ENCODE assay signal across 8 mouse cellular contexts in genomic region chrX:52453445-52454182, GRCm38 (mm10).
A peak's percentile ranks its signal among the peaks of the same experiment; 100 is the strongest.
DNase-seq lines count a peak whose midpoint lies in the region; ATAC-seq and TF ChIP-seq lines count a peak whose summit lies in the region.

No protein-coding gene starts in this region.

- peaks cover 2% of the 10 kb centered on the region; the same call in 1 of the 2 replicates for H3K27me3 ChIP-seq in forebrain, embryonic 11.5 days (ENCODE audit: control insufficient read depth, insufficient read depth, low read length)
- H3K27me3 ChIP-seq in heart, postnatal 0 days (ENCODE audit: control insufficient read depth, insufficient read depth, low read length): no peaks in the 10 kb centered on the region
- H3K27me3 ChIP-seq in thymus, adult 2 months (ENCODE audit: control insufficient read depth, insufficient read depth, low read length): no peaks in the 10 kb centered on the region

- H3K9me3 ChIP-seq in forebrain, embryonic 11.5 days (ENCODE audit: control insufficient read depth, low read length): no peaks in the 10 kb centered on the region
- no peaks in the 10 kb centered on the region for H3K9me3 ChIP-seq in heart, postnatal 0 days (replicated peaks; ENCODE audit: control insufficient read depth, low read length)

- H3K36me3 ChIP-seq in forebrain, embryonic 11.5 days (ENCODE audit: control insufficient read depth, insufficient read depth, low read length): no peaks in the 10 kb centered on the region
- H3K36me3 ChIP-seq in heart, postnatal 0 days (replicated peaks; ENCODE audit: control insufficient read depth, insufficient read depth, low read length): no peaks in the 10 kb centered on the region
- H3K36me3 ChIP-seq in thymus, adult 2 months (ENCODE audit: control insufficient read depth, insufficient read depth, low read length): no peaks in the 10 kb centered on the region

- whole genome bisulfite sequencing in forebrain, embryonic 11.5 days: 25% methylated on average over 6 of the region's 6 CpGs
- 17% methylated on average over 6 of the region's 6 CpGs for WGBS in heart, postnatal 0 days
- 34% methylated on average over 6 of the region's 6 CpGs for WGBS in thymus, adult 2 months

- no peak overlapping the region for H3K27ac ChIP-seq in forebrain, embryonic 11.5 days (ENCODE audit: low read depth, low read length)
- H3K27ac ChIP-seq in heart, postnatal 0 days (ENCODE audit: low read depth): no peak overlapping the region
- H3K27ac ChIP-seq in thymus, adult 2 months (ENCODE audit: control insufficient read depth, insufficient read depth, low read length): no peak overlapping the region

- TF ChIP-seq CTCF in heart, postnatal 0 days (IDR thresholded peaks at IDR 0.05; ENCODE audit: low read depth): peak; percentile 88
- peak; percentile 72; the same call in 1 of the 2 replicates for TF ChIP-seq CTCF in thymus, adult 2 months (IDR thresholded peaks at IDR 0.05; ENCODE audit: borderline replicate concordance, control insufficient read depth, extremely low read depth, insufficient read depth, low read length, poor library complexity)

- ATAC-seq in forebrain, embryonic 11.5 days (replicated peaks; ENCODE audit: low FRiP score): peak; percentile 88
- peak; percentile 36; the same call in 1 of the 2 replicates for ATAC-seq in heart, postnatal 0 days (ENCODE audit: insufficient read depth, low read depth)

- no peaks in the 10 kb centered on the region for H3K4me1 ChIP-seq in forebrain, embryonic 11.5 days (replicated peaks; ENCODE audit: control insufficient read depth, insufficient read depth, low read length)
- no peaks in the 10 kb centered on the region for H3K4me1 ChIP-seq in heart, postnatal 0 days (ENCODE audit: control insufficient read depth, insufficient read depth)
- no peaks in the 10 kb centered on the region for H3K4me1 ChIP-seq in thymus, adult 2 months (replicated peaks; ENCODE audit: control insufficient read depth, insufficient read depth, low read length)

- no peak overlapping the region for H3K9ac ChIP-seq in forebrain, embryonic 11.5 days (ENCODE audit: low read length)
- H3K9ac ChIP-seq in heart, postnatal 0 days (replicated peaks; ENCODE audit: low read depth, low read length): no peak overlapping the region

- no peak for TF ChIP-seq POLR2A in thymus, adult 2 months (IDR thresholded peaks at IDR 0.05; ENCODE audit: control insufficient read depth, extremely low read depth, insufficient read depth, low read length, poor library complexity)

- DNase-seq in CD8-positive naive resting alpha-beta T cell, adult 2 months (ENCODE audit: low read depth in 2 of 2, low spot score in 2 of 2): peak; percentile 10 to 48
- DNase-seq in brain, embryonic 18.5 days (ENCODE audit: low read depth, low spot score): peak; percentile 24
- DNase-seq in forebrain, embryonic 11.5 days (ENCODE audit: low spot score): peak; percentile 80
- DNase-seq in heart, postnatal 0 days (ENCODE audit: low spot score): peak; percentile 66
- peak; percentile 53 to 67 for DNase-seq in kidney, postnatal 36 days
- peak; percentile 48 to 50 for DNase-seq in lung, adult 18-20 months
- DNase-seq in ovary, adult 18-20 months (ENCODE audit: low spot score): peak; percentile 18
- DNase-seq in thymus, adult 2 months: peak; percentile 29

- no peak for TF ChIP-seq EP300 in heart, postnatal 0 days (IDR thresholded peaks at IDR 0.05; ENCODE audit: low read depth)

- H3K4me2 ChIP-seq in forebrain, embryonic 11.5 days (ENCODE audit: low read depth, low read length, severe bottlenecking): peak overlapping the region; percentile 21; the same call in 1 of the 2 replicates
- H3K4me2 ChIP-seq in heart, postnatal 0 days (ENCODE audit: low read depth, low read length): peak overlapping the region; percentile 48

- no peak overlapping the region for H3K4me3 ChIP-seq in forebrain, embryonic 11.5 days (ENCODE audit: low read depth, low read length)
- H3K4me3 ChIP-seq in heart, postnatal 0 days (ENCODE audit: low read depth, low read length): peak overlapping the region; percentile 15; the same call in 1 of the 2 replicates
- H3K4me3 ChIP-seq in thymus, adult 2 months (ENCODE audit: control insufficient read depth, insufficient read depth, low read length): no peak overlapping the region

Comparison
In these comparisons a context has a peak if more than half of its experiments do, and no peak if none do; other contexts are left out.
1. DNase-seq: peak in every context shown above with its lines; median percentile 80 in forebrain, embryonic 11.5 days; 66 in heart, postnatal 0 days; 60 in kidney, postnatal 36 days; 49 in lung, adult 18-20 months; 29 in CD8-positive naive resting alpha-beta T cell, adult 2 months; 29 in thymus, adult 2 months; 24 in brain, embryonic 18.5 days; 18 in ovary, adult 18-20 months.